Mouse (Mus musculus): ENCODE results near the gene Frmd4b.

DNA sequence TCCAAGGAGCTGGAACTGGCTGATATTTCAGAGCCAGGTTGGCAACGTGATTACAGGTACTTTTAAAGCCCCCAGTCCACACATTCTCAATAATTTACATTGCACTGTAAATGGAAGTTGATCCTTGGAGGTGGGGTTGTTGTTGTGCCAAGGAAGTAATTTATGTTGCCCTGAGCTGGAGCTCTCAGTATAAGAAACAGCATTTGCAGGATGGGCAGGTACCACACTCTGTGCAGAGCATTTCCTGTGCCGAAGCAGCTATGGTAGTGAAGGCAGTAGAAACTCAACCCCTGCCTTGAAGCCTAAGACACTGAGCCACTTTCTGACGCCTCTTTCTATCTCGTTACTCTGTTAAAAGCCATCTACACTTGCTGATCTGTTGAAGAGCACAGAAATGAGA is 341.6 kb downstream of the Frmd4b start:
- TF ChIP-seq CTCF (IDR thresholded peaks at IDR 0.05) = no peak
- TF ChIP-seq EP300 (IDR thresholded peaks at IDR 0.05; ENCODE audit: insufficient read depth, low read depth, low read length) = no peak
